Mouse (Mus musculus): ENCODE data around the gene Aff3. TPM values are rescaled to one million over a fixed set of nuclear protein-coding genes. Genes with fewer than 3 reads are reported as not detected.
"Not testable (repeated sequence)": the region's sequence is repeated elsewhere in the genome, so short reads cannot be mapped to it uniquely, and the experiment has no call there.

Aff3 gene
- polyA plus RNA-seq, 1 experiment from 2014 or later, result 25.7 TPM

DNA sequence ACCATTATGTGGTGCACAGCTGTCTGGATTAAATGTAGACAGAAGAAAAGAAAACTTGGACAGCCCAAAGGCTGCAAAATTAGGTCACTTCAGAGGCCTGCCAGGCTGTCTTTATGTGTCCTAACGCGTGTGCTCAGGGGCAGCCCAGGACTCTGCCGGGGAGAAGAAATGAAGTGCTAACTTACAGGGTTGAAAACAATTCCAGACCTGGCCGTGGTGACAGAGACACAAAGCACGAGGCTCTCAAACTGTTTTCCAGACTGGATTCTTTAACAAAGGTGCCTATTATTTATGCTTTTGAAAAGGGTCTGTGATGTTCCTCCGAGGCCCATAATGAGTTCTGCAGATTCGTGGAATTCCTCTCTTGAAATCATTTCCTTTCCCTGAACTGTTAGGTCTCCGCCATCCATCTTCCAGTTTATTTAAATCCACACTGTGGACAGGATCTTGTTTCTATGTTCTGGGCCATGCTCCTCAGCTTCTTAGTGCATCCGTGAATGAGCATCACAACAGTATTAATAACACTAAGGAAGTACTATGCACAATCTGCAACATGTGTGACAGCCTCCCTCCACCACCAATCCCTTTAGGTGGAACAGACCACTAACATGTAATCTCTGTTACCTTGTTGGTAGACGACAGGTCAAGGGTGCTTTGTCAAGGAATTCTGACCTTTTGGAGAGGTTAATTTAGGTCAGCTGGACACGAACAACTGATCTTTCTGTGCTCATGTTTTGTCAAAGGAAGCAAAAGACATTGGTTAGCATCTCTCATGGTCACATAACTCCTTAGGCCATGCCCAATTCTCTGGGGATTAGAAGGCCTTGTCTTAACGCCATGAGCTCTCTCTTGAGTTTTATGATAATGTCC is 228.0 kb downstream of the Aff3 start:
- Histone ChIP-seq H3K9ac (no peak overlapping the region), H3K9me3 (no peaks in the 10 kb centered on the region), H3K36me3 (replicated peaks) (no peaks in the 10 kb centered on the region), H3K4me1 (peaks cover 55% of the 10 kb centered on the region), H3K27me3 (no peaks in the 10 kb centered on the region), H3K4me3 (replicated peaks) (no peak overlapping the region), H3K4me2 (no peak overlapping the region), H3K27ac (peak overlapping the region; percentile 31; the same call in 1 of the 2 replicates)
- no peak for ATAC-seq (ENCODE audit: low FRiP score)
- 14% methylated on average over 12 of the region's 12 CpGs for WGBS

DNA sequence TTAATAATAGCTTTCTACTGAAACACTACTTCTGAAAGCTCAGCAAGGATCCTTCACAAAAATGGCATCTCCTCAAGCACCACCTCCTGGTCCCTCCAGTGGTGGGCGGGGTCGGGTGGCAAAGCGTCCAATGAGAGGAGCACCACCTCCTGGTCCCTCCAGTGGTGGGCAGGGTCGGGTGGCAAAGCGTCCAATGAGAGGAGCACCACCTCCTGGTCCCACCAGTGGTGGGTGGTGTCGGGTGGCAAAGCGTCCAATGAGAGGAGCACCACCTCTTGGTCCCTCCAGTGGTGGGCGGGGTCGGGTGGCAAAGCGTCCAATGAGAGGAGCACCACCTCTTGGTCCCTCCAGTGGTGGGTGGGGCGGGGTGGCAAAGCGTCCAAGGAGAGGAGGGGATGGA is 234.4 kb downstream of the Aff3 start:
- ATAC-seq (ENCODE audit: low FRiP score); H3K27me3 ChIP-seq; H3K4me2 ChIP-seq; H3K4me3 ChIP-seq (replicated peaks); H3K9ac ChIP-seq; H3K36me3 ChIP-seq (replicated peaks); H3K9me3 ChIP-seq: not testable (repeated sequence)
- peaks cover 16% of the 10 kb centered on the region for H3K4me1 ChIP-seq
- peak overlapping the region; percentile 83; the same call in 1 of the 2 replicates for H3K27ac ChIP-seq
- 95% methylated on average over 12 of the region's 12 CpGs for WGBS

DNA sequence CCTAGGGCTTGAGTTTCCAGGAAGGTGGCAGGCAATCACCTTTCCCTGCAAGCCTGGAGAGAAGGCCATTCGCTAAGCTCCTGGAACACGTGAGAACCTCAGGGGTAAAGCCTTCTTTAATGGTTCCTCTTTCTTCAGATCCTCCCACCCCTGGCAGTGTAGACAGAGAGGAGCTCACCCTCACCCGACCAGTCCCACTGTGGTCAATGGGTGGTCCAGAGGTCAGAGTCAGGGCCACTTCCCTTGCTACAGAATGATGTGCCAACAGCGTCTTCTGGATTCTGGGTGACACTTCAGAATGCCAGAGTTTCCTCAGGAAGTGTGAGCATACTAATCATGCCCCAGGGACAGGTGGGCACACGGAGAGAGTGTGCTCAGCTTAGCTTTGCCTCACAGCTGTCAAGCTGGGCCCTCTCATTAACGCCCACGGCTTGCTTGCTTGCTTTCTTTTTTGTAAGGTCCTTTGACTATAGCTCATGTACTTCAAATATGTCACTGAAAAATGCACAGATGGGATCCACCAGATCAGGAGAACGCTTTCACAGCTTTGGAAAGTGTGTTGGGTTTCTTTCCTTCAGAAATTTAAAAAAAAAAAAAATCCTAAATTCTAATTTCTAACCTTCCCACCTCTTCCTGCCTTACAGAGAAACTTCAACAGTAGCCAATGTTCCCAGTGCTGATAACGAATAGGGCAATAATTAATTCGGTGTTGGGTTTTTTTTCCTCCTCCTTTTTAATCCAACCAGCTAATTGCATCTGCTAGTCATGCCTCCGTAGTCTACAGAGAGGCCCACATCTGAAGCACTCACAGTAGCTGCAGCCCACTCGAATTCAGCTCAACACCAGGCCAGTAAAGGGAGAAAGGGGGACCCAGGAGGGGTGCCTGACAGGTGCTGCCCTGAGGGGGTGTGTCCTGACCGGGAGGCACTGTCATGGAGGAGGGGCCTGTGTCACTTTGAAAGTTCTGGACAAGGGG is 235.8 kb downstream of the Aff3 start:
- peak overlapping the region; percentile 83 for H3K27ac ChIP-seq
- ATAC-seq (ENCODE audit: low FRiP score), result peak; percentile 77
- 44% methylated on average over 13 of the region's 13 CpGs for WGBS

DNA sequence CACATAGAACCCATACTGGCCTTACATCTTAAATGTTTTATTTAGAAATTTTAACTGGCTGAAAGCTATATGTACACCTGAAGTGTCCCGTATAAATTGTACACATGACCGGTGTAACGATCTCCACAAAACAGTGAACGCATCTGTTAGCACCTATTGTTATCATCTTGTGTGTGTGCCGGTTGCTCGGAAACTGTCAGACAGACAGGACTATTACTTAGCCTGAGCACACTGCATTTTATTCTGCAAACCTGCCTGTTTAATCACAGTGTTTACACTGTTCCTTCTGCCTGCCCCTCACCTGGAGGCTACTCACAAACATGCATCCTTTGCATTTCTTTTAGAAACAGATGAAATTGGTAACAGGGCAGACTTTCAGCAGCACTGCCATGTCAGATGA is 241.8 kb downstream of the Aff3 start:
- H3K27me3 ChIP-seq, result no peaks in the 10 kb centered on the region
- H3K9ac ChIP-seq, result no peak overlapping the region
- H3K36me3 ChIP-seq (replicated peaks), result no peaks in the 10 kb centered on the region
- 86% methylated on average over 6 of the region's 6 CpGs for WGBS
- no peak overlapping the region for H3K4me2 ChIP-seq
- no peaks in the 10 kb centered on the region for H3K9me3 ChIP-seq
- no peak overlapping the region for H3K4me3 ChIP-seq (replicated peaks)
- H3K27ac ChIP-seq, result no peak overlapping the region
- no peak for ATAC-seq (ENCODE audit: low FRiP score)
- H3K4me1 ChIP-seq, result peaks cover 10% of the 10 kb centered on the region

More for the DNA sequence above, 235.8 kb downstream of the Aff3 start:
- H3K27me3 ChIP-seq, result no peaks in the 10 kb centered on the region
- no peak overlapping the region for H3K4me3 ChIP-seq (replicated peaks)
- peak overlapping the region; percentile 17; the same call in 1 of the 2 replicates for H3K4me2 ChIP-seq
- no peak overlapping the region for H3K9ac ChIP-seq
- H3K4me1 ChIP-seq, result peaks cover 16% of the 10 kb centered on the region
- H3K9me3 ChIP-seq, result no peaks in the 10 kb centered on the region
- no peaks in the 10 kb centered on the region for H3K36me3 ChIP-seq (replicated peaks)

DNA sequence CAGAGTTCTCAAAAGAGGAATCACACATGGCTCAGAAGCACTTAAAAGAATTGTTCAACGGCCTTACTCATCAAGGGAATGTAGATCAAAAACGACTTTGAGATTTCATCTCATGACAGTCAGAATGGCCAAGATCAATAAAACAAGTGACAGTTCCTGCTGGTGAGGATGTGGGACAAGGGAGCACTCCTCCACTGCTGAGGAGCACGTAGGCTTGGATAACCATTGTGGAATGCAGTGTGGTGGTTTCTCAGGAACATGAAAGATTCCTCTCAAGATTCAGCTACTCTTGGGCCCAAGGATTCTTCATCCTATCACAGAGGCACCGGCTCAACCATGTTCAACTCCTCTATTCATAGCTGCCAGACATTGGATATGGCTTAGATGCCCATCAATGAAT is 245.4 kb downstream of the Aff3 start:
- no peak for ATAC-seq (ENCODE audit: low FRiP score)
- Histone ChIP-seq H3K9ac (no peak overlapping the region), H3K36me3 (replicated peaks) (no peaks in the 10 kb centered on the region), H3K4me1 (peaks cover 21% of the 10 kb centered on the region), H3K9me3 (no peaks in the 10 kb centered on the region), H3K4me3 (replicated peaks) (no peak overlapping the region), H3K27me3 (no peaks in the 10 kb centered on the region), H3K4me2 (no peak overlapping the region), H3K27ac (peak overlapping the region; percentile 65; the same call in 1 of the 2 replicates)
- WGBS, result 88% methylated on average over 4 of the region's 4 CpGs

DNA sequence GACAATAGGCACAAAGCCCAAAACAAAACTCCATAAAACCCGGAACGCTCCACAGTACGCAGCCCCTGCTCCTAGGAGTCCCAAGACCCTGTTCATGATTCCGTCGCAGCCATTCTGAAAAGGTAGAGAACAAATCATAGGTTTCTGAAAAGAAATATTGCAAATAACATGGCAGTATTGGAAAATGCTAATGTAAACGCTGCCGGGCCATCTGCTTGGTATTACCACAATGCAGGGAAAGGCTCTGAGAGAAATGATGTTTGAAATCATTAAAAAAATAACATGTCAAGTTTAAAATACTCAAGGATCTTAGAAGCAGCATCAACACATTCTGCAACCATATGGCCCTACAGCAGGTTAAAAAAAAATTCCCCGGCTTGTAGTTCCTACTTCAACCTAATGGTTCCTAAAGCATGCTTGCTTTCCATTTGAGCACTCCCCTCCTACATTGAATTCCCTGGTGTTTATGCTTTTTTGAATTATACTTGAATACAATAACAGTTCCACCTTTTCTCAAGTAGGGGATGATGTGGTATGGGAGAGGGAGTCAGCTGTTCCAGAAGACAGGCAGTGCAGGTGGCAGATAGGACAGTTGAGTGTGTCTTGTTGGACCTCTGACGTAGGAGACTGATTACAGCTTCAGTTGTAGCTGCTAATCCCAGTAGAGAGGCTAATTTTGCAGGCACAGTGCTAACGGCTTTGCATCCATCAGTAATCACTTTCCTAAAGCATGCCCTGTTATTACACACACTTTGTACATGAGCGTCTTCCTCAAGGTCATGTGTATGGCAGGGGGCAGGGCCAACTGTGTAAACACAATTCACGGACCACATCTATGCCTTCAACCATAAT is 246.3 kb downstream of the Aff3 start:
- WGBS, result 72% methylated on average over 12 of the region's 12 CpGs
- peak; percentile 41; the same call in 1 of the 2 replicates for ATAC-seq (ENCODE audit: low FRiP score)
- no peak overlapping the region for H3K4me3 ChIP-seq (replicated peaks)
- no peak overlapping the region for H3K4me2 ChIP-seq
- no peaks in the 10 kb centered on the region for H3K27me3 ChIP-seq
- H3K4me1 ChIP-seq, result peaks cover 21% of the 10 kb centered on the region
- peak overlapping the region; percentile 71 for H3K27ac ChIP-seq
- H3K36me3 ChIP-seq (replicated peaks), result no peaks in the 10 kb centered on the region
- no peaks in the 10 kb centered on the region for H3K9me3 ChIP-seq
- no peak overlapping the region for H3K9ac ChIP-seq

DNA sequence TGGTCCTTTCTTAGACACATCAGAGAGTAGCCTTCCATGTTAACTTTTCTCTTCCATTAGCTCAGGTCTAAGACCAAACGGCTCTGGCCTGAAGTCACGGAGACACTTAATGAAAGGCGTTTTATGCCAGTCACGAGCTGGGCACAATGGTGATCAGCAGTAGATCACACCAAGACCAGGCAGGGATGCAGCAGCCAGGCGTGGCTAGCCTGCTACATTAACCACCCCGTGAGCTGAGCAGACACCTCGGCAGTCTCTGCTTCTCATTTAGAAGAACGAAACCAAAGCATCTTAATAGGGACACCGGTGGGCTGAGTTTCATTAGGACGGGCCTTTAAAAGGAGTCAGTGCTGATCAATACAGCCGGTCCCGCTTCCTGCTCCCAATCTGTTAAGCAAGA is 247.6 kb downstream of the Aff3 start:
- H3K36me3 ChIP-seq (replicated peaks), result no peaks in the 10 kb centered on the region
- ATAC-seq (ENCODE audit: low FRiP score), result 0 out of 2 replicates have a peak, but pooled peaks have one; percentile 46
- no peaks in the 10 kb centered on the region for H3K27me3 ChIP-seq
- no peaks in the 10 kb centered on the region for H3K9me3 ChIP-seq
- peaks cover 21% of the 10 kb centered on the region for H3K4me1 ChIP-seq
- no peak overlapping the region for H3K9ac ChIP-seq
- H3K4me3 ChIP-seq (replicated peaks), result no peak overlapping the region
- WGBS, result 42% methylated on average over 12 of the region's 12 CpGs
- H3K27ac ChIP-seq, result peak overlapping the region; percentile 57; the same call in 1 of the 2 replicates
- H3K4me2 ChIP-seq, result no peak overlapping the region

DNA sequence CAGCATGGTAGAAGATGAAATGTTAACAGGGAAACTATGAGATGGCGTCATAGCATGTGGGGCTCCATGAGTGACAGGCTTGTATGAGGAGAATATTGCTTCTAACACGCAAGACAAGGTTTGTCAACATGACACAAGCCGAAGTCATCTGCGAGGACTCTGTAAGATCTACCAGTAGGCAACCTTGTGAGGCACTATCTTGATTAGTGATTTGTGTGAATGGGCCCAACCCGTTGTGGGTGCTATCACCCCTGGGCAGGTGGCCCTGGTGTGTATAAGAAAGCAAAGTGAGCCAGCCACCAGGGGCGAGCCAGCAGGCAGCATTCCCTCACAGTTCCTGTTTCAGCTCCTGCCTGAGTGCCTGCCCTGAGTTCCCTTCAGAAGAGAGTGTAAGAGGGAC is 249.2 kb downstream of the Aff3 start:
- Histone ChIP-seq H3K4me2 (no peak overlapping the region), H3K9me3 (no peaks in the 10 kb centered on the region), H3K27ac (no peak overlapping the region), H3K4me1 (peaks cover 33% of the 10 kb centered on the region), H3K4me3 (replicated peaks) (no peak overlapping the region), H3K36me3 (replicated peaks) (no peaks in the 10 kb centered on the region), H3K27me3 (no peaks in the 10 kb centered on the region), H3K9ac (no peak overlapping the region)
- ATAC-seq (ENCODE audit: low FRiP score), result no peak
- WGBS, result 93% methylated on average over 6 of the region's 6 CpGs

DNA sequence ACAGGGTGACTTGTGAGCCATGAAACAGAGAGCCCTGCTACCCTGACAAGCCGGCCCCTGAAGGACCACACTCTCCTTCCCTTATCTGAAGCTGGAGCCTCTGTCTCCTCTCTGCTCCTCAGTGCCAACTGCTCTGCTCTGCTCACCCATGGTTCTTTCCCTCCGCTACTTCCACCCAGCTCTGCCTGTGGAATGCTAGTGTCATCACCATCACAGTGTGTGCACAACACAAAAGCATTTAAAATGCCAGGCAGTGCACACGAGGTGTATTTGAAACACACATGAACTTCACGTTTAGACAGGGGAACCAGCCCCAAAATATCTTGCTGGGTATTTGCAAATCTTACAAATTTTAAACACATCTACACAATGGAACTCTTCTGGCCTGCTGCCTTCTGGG is 253.6 kb downstream of the Aff3 start:
- 70% methylated on average over 4 of the region's 4 CpGs for WGBS
- Histone ChIP-seq H3K4me1 (peaks cover 16% of the 10 kb centered on the region), H3K4me2 (no peak overlapping the region), H3K4me3 (replicated peaks) (no peak overlapping the region), H3K9ac (no peak overlapping the region), H3K27ac (peak overlapping the region; percentile 31; the same call in 1 of the 2 replicates), H3K27me3 (no peaks in the 10 kb centered on the region), H3K9me3 (no peaks in the 10 kb centered on the region), H3K36me3 (replicated peaks) (no peaks in the 10 kb centered on the region)
- 0 out of 2 replicates have a peak, but pooled peaks have one; percentile 17 for ATAC-seq (ENCODE audit: low FRiP score)

DNA sequence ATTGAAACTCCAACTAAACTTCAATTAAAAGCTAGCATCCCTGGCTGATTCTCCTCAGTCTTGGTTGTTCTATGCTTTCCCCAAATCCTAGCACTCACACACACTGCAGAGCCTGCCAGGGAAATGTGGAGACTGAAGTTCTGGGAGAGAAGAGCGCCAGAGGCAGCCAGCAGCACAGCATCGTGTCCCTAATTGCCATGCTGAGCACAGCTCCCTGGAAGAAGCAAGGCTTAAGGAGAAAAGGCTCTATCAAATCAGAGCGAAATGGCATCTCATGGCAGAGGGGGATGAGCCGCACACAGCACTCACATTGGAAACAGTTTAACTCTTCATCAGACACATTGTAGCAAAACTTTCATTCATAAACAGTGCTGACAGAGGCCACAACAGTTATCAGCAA is 254.3 kb downstream of the Aff3 start:
- Histone ChIP-seq H3K27me3 (no peaks in the 10 kb centered on the region), H3K4me1 (peaks cover 16% of the 10 kb centered on the region), H3K4me2 (no peak overlapping the region), H3K9ac (no peak overlapping the region), H3K36me3 (replicated peaks) (no peaks in the 10 kb centered on the region), H3K27ac (peak overlapping the region; percentile 56), H3K4me3 (replicated peaks) (no peak overlapping the region), H3K9me3 (no peaks in the 10 kb centered on the region)
- WGBS, result 13% methylated on average over 4 of the region's 4 CpGs
- peak; percentile 68; the same call in 1 of the 2 replicates for ATAC-seq (ENCODE audit: low FRiP score)

DNA sequence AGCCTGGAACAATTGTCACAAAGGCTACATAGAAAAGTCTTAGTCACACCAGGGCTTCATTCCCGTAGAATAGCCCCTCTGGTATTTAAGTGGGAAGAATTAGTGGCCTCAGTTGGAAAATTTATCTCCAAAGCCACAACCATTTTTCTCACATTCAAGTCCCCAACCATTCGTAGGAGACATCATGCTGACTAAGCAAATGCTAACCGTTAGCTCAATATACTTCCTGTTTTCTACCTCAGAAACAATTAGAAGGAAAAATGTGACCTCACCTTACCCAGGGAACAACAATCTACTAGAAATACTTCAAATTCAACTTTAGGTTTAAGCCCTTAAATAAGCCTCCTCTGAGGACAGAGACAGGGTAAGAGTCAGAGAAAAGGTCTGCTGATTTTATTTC is 256.5 kb downstream of the Aff3 start:
- H3K36me3 ChIP-seq (replicated peaks), result no peaks in the 10 kb centered on the region
- no peaks in the 10 kb centered on the region for H3K9me3 ChIP-seq
- WGBS, result 86% methylated on average over 3 of the region's 3 CpGs
- H3K4me3 ChIP-seq (replicated peaks), result no peak overlapping the region
- no peak overlapping the region for H3K9ac ChIP-seq
- no peak overlapping the region for H3K27ac ChIP-seq
- ATAC-seq (ENCODE audit: low FRiP score), result no peak
- H3K4me1 ChIP-seq, result peaks cover 16% of the 10 kb centered on the region
- H3K27me3 ChIP-seq, result no peaks in the 10 kb centered on the region
- no peak overlapping the region for H3K4me2 ChIP-seq

Measured in forebrain, embryonic 12.5 days (tissue).